Mouse (Mus musculus) embryonic facial prominence, embryonic 14.5 days (tissue): ENCODE data around the gene Ccdc122. TPM values are rescaled to one million over a fixed set of nuclear protein-coding genes. Genes with fewer than 3 reads are reported as not detected.
"Not testable (repeated sequence)": the region's sequence is repeated elsewhere in the genome, so short reads cannot be mapped to it uniquely, and the experiment has no call there.

Experiments
- ATAC-seq: fragments of 200-750 bp; cut with Nextera tagmentation; 2 replicates; pipeline ENCODE4 v1.8.0; 2017; ENCODE audit warnings: low read depth, moderate number of reproducible peaks, moderate TSS enrichment
- DNase-seq: peaks from one replicate; pipeline ENCODE4 v3.0.0-alpha.2; 2015; ENCODE audit warnings: low spot score
- H3K27ac ChIP-seq: fragments of 300-500 bp; sonication (generic); replicated peaks from 2 replicates; pipeline ENCODE4 v1.5.1; 2014; ENCODE audit warnings: low read depth, mild to moderate bottlenecking, low read length, moderate library complexity
- H3K27me3 ChIP-seq: fragments of 300-500 bp; sonication (generic); replicated peaks from 2 replicates; pipeline ENCODE4 v1.6.1; 2014; ENCODE audit warnings: low read length; ENCODE audit not compliant: control insufficient read depth, insufficient read depth
- H3K36me3 ChIP-seq: fragments of 300-500 bp; sonication (generic); 2 replicates; pipeline ENCODE4 v1.6.1; 2014; ENCODE audit warnings: low read length, mixed read lengths; ENCODE audit not compliant: control insufficient read depth, insufficient read depth
- H3K4me1 ChIP-seq: fragments of 300-500 bp; sonication (generic); 2 replicates; pipeline ENCODE4 v1.6.1; 2014; ENCODE audit warnings: antibody characterized with exemption, low read length; ENCODE audit not compliant: control insufficient read depth, insufficient read depth
- H3K4me2 ChIP-seq: fragments of 300-500 bp; sonication (generic); 2 replicates; pipeline ENCODE4 v1.6.1; 2014; ENCODE audit warnings: low read depth, mild to moderate bottlenecking, low read length, moderate library complexity, mixed read lengths
- H3K4me3 ChIP-seq: fragments of 300-500 bp; sonication (generic); 2 replicates; pipeline ENCODE4 v1.5.1; 2014; ENCODE audit warnings: low read depth, mild to moderate bottlenecking, low read length
- H3K9ac ChIP-seq: fragments of 300-500 bp; sonication (generic); 2 replicates; pipeline ENCODE4 v1.6.1; 2014; ENCODE audit warnings: low read depth, mild to moderate bottlenecking, low read length, moderate library complexity, mixed read lengths
- H3K9me3 ChIP-seq: fragments of 300-500 bp; sonication (generic); 2 replicates; pipeline ENCODE4 v1.6.1; 2016; ENCODE audit warnings: low read length; ENCODE audit not compliant: control insufficient read depth
- WGBS: fragments of 180-500 bp; shearing (Covaris S2); extraction: QIAGEN DNeasy Blood & Tissue Kit; methylation state at CpG from one replicate; pipeline ENCODE4 v1.1.7; 2014; 5-methylcytosine and 5-hydroxymethylcytosine counted together
- polyA plus RNA-seq: library from polyadenylated mRNA; unstranded; fragments of >200 nt; fragmentation: Nextera tagmentation; extraction: Ambion mirVana; gene quantifications from 2 replicates; pipeline ENCODE4 v1.2.1, GENCODE M21; 2014

Ccdc122 gene
- polyA plus RNA-seq, 1 experiment from 2014 or later: 4.4 TPM

GRCm38 (mm10) chr14:77037832-77038425 is 1.4 kb downstream of the Ccdc122 start:
- whole genome bisulfite sequencing: 68% methylated on average over 8 of the region's 8 CpGs
- DNase-seq: peak; percentile 62
- no peaks in the 10 kb centered on the region for H3K36me3 ChIP-seq

GRCm38 (mm10) chr14:77053288-77053687 is 16.7 kb downstream of the Ccdc122 start:
- H3K27me3 ChIP-seq: no peaks in the 10 kb centered on the region
- peaks cover 7% of the 10 kb centered on the region; the same call in 1 of the 2 replicates for H3K9me3 ChIP-seq
- DNase-seq: no peak
- no peak overlapping the region for H3K9ac ChIP-seq
- H3K4me2 ChIP-seq: no peak overlapping the region
- H3K4me3 ChIP-seq: no peak overlapping the region
- ATAC-seq: no peak
- no peaks in the 10 kb centered on the region for H3K4me1 ChIP-seq
- no peak overlapping the region for H3K27ac ChIP-seq
- H3K36me3 ChIP-seq: no peaks in the 10 kb centered on the region

More at GRCm38 (mm10) chr14:77037832-77038425, 1.4 kb downstream of the Ccdc122 start:
- no peak for ATAC-seq
- no peaks in the 10 kb centered on the region for H3K9me3 ChIP-seq
- H3K27ac ChIP-seq: no peak overlapping the region
- no peak overlapping the region for H3K9ac ChIP-seq
- H3K27me3 ChIP-seq: no peaks in the 10 kb centered on the region
- no peak overlapping the region for H3K4me3 ChIP-seq
- no peak overlapping the region for H3K4me2 ChIP-seq
- H3K4me1 ChIP-seq: peaks cover 8% of the 10 kb centered on the region; the same call in 1 of the 2 replicates

GRCm38 (mm10) chr14:77069361-77069760 is 32.8 kb downstream of the Ccdc122 start:
- Histone ChIP-seq H3K9me3 (no peaks in the 10 kb centered on the region), H3K36me3 (no peaks in the 10 kb centered on the region), H3K4me2 (no peak overlapping the region), H3K9ac (no peak overlapping the region), H3K4me1 (no peaks in the 10 kb centered on the region), H3K27me3 (no peaks in the 10 kb centered on the region), H3K27ac (no peak overlapping the region), H3K4me3 (no peak overlapping the region)
- ATAC-seq: no peak
- WGBS: 93% methylated on average over 1 of the region's 1 CpGs
- DNase-seq: no peak

- H3K9me3 ChIP-seq: no peaks in the 10 kb centered on the region
- no peak overlapping the region for H3K4me3 ChIP-seq
- no peaks in the 10 kb centered on the region for H3K36me3 ChIP-seq
- no peaks in the 10 kb centered on the region for H3K4me1 ChIP-seq
- no peak for ATAC-seq
- no peak overlapping the region for H3K4me2 ChIP-seq
- DNase-seq: no peak
- no peak overlapping the region for H3K9ac ChIP-seq
- 89% methylated on average over 5 of the region's 5 CpGs for WGBS
- no peaks in the 10 kb centered on the region for H3K27me3 ChIP-seq
- no peak overlapping the region for H3K27ac ChIP-seq
Observed at GRCm38 (mm10) chr14:77081248-77081647, 44.7 kb downstream of the Ccdc122 start.

GRCm38 (mm10) chr14:77100285-77100684 is 63.7 kb downstream of the Ccdc122 start:
- WGBS: 70% methylated on average over 2 of the region's 2 CpGs
- no peak overlapping the region for H3K27ac ChIP-seq
- no peak overlapping the region for H3K4me2 ChIP-seq

GRCm38 (mm10) chr14:77110622-77111021 is 74.0 kb downstream of the Ccdc122 start:
- 87% methylated on average over 5 of the region's 5 CpGs for WGBS
- not testable (repeated sequence) for H3K9ac ChIP-seq, H3K9me3 ChIP-seq, ATAC-seq, H3K27me3 ChIP-seq, H3K4me3 ChIP-seq, H3K4me1 ChIP-seq, H3K27ac ChIP-seq, H3K4me2 ChIP-seq, H3K36me3 ChIP-seq, DNase-seq

More at GRCm38 (mm10) chr14:77100285-77100684, 63.7 kb downstream of the Ccdc122 start:
- peak; percentile 1 for DNase-seq
- Histone ChIP-seq H3K36me3 (no peaks in the 10 kb centered on the region), H3K9me3 (no peaks in the 10 kb centered on the region), H3K9ac (no peak overlapping the region), H3K4me3 (no peak overlapping the region), H3K4me1 (no peaks in the 10 kb centered on the region), H3K27me3 (no peaks in the 10 kb centered on the region)
- no peak for ATAC-seq

GRCm38 (mm10) chr14:77130612-77131011 is 94.0 kb downstream of the Ccdc122 start:
- Histone ChIP-seq H3K4me3 (no peak overlapping the region), H3K4me1 (no peaks in the 10 kb centered on the region), H3K4me2 (no peak overlapping the region), H3K27ac (no peak overlapping the region), H3K9ac (no peak overlapping the region), H3K36me3 (no peaks in the 10 kb centered on the region), H3K27me3 (no peaks in the 10 kb centered on the region), H3K9me3 (no peaks in the 10 kb centered on the region)
- ATAC-seq (no peak), DNase-seq (no peak)
- WGBS: 86% methylated on average over 5 of the region's 5 CpGs

GRCm38 (mm10) chr14:77136936-77137335 is 100.4 kb downstream of the Ccdc122 start:
- Histone ChIP-seq H3K27ac (no peak overlapping the region), H3K4me1 (no peaks in the 10 kb centered on the region), H3K4me3 (no peak overlapping the region), H3K9me3 (no peaks in the 10 kb centered on the region), H3K27me3 (no peaks in the 10 kb centered on the region; the same call in 1 of the 2 replicates), H3K9ac (no peak overlapping the region), H3K36me3 (no peaks in the 10 kb centered on the region), H3K4me2 (no peak overlapping the region)
- WGBS: 56% methylated on average over 6 of the region's 6 CpGs
- ATAC-seq: no peak
- no peak for DNase-seq
